ENCODE assay signal across 9 mouse cellular contexts in genomic region chr2:76676401-76677226, GRCm38 (mm10). TPM values are rescaled to one million over a fixed set of nuclear protein-coding genes. Genes with fewer than 3 reads are reported as not detected.
DNase-seq lines count a peak whose midpoint lies in the region; ATAC-seq lines count a peak whose summit lies in the region.
"Had no signal": no experiment of that assay in that cellular context is flagged by ENCODE, and none has a peak within 500 bp of the region (broad histone marks: within the 10 kb centered on the region; RNA-seq: fewer than 3 reads in every experiment).

No protein-coding gene starts in this region.

- no peaks in the 10 kb centered on the region for H3K9me3 ChIP-seq in forebrain, embryonic 13.5 days (replicated peaks)
- H3K9me3 ChIP-seq in liver, embryonic 16.5 days (replicated peaks; ENCODE audit: control insufficient read depth, low read length): no peaks in the 10 kb centered on the region

- peaks cover 8% of the 10 kb centered on the region for H3K36me3 ChIP-seq in forebrain, embryonic 13.5 days (ENCODE audit: poor library complexity, severe bottlenecking)
- no peaks in the 10 kb centered on the region; the same call in 1 of the 2 replicates for H3K36me3 ChIP-seq in liver, embryonic 16.5 days (ENCODE audit: control insufficient read depth, insufficient read depth)

- DNase-seq in cerebellum, adult 9-10 months: peak; percentile 14
- DNase-seq in cerebellum, adult 9-11 months: no peak
- peak; percentile 84 for DNase-seq in 3T3-L1 (ENCODE audit: low read depth, low spot score)
- DNase-seq in right cerebral cortex, postnatal 4 days: no peak
- no peak for DNase-seq in left cerebral cortex, adult 9 months (ENCODE audit: low spot score in 2 of 2)

- peak overlapping the region; percentile 77 for H3K4me2 ChIP-seq in forebrain, embryonic 13.5 days
- H3K4me2 ChIP-seq in liver, embryonic 16.5 days (ENCODE audit: low read depth, low read length): peak overlapping the region; percentile 9; the same call in 1 of the 2 replicates

- WGBS in forebrain, embryonic 13.5 days: 62% methylated on average over 13 of the region's 13 CpGs
- 65% methylated on average over 13 of the region's 13 CpGs for WGBS in liver, embryonic 16.5 days (ENCODE audit: insufficient replicate concordance)

- ATAC-seq in forebrain, embryonic 13.5 days: no peak
- no peak for ATAC-seq in liver, embryonic 16.5 days (ENCODE audit: low read depth)
- ATAC-seq in megakaryocyte-erythroid progenitor cell, adult 5-6 weeks (replicated peaks; ENCODE audit: low FRiP score, low TSS enrichment, poor library complexity, severe bottlenecking): no peak

- H3K4me1 ChIP-seq in forebrain, embryonic 13.5 days: peaks cover 31% of the 10 kb centered on the region
- H3K4me1 ChIP-seq in liver, embryonic 16.5 days (ENCODE audit: control insufficient read depth, low read depth, low read length): peaks cover 25% of the 10 kb centered on the region

- no peaks in the 10 kb centered on the region for H3K27me3 ChIP-seq in forebrain, embryonic 13.5 days
- no peaks in the 10 kb centered on the region for H3K27me3 ChIP-seq in liver, embryonic 16.5 days (ENCODE audit: control insufficient read depth, insufficient read depth, low read depth, low read length)

- H3K4me3 ChIP-seq in forebrain, embryonic 13.5 days: peak overlapping the region; percentile 89
- H3K4me3 ChIP-seq in liver, embryonic 16.5 days (ENCODE audit: low read depth, low read length): peak overlapping the region; percentile 82

- H3K27ac ChIP-seq in forebrain, embryonic 13.5 days: no peak overlapping the region
- H3K27ac ChIP-seq in liver, embryonic 16.5 days (ENCODE audit: low read length): no peak overlapping the region

- H3K9ac ChIP-seq in forebrain, embryonic 13.5 days: peak overlapping the region; percentile 90
- H3K9ac ChIP-seq in liver, embryonic 16.5 days (ENCODE audit: low read depth, low read length): no peak overlapping the region

RNA-seq across cellular contexts. Expression of gene Plekha3, which starts 1.5 kb away (rescaled TPM):
- 4.5 and 6.4 TPM in 2 replicates for polyA plus RNA-seq in forebrain, embryonic 13.5 days (2015; fragmentation: Nextera tagmentation; extraction: Ambion mirVana)
- 0.54 and 0.81 TPM in 2 replicates for polyA plus RNA-seq in liver, embryonic 16.5 days (2015; fragmentation: Nextera tagmentation; extraction: Ambion mirVana)
- 19.8 and 23.7 TPM in 2 replicates for total RNA-seq in megakaryocyte-erythroid progenitor cell, adult 5-6 weeks (2014; fragmentation: Nextera tagmentation)
- total RNA-seq in megakaryocyte-erythroid progenitor cell, adult 5-6 weeks (2017): 20.4 and 21.8 TPM in 2 replicates

RNA-seq across cellular contexts. Expression of gene Fkbp7, which starts 3.7 kb away (rescaled TPM):
- 10.5 and 11.4 TPM in 2 replicates for polyA plus RNA-seq in forebrain, embryonic 13.5 days (2015; fragmentation: Nextera tagmentation; extraction: Ambion mirVana)
- 4.0 and 4.4 TPM in 2 replicates for polyA plus RNA-seq in liver, embryonic 16.5 days (2015; fragmentation: Nextera tagmentation; extraction: Ambion mirVana)
- 6.6 and 6.7 TPM in 2 replicates for total RNA-seq in megakaryocyte-erythroid progenitor cell, adult 5-6 weeks (2014; fragmentation: Nextera tagmentation)
- total RNA-seq in megakaryocyte-erythroid progenitor cell, adult 5-6 weeks (2017): 8.6 and 13.0 TPM in 2 replicates

RNA-seq across cellular contexts. Expression of gene Pjvk, which starts 28.3 kb away (rescaled TPM):
- 0.90 and 1.2 TPM in 2 replicates for polyA plus RNA-seq in forebrain, embryonic 13.5 days (2015; fragmentation: Nextera tagmentation; extraction: Ambion mirVana)
- 0.07 TPM in 1 of 2 replicates, not detected in the other for polyA plus RNA-seq in liver, embryonic 16.5 days (2015; fragmentation: Nextera tagmentation; extraction: Ambion mirVana)
- total RNA-seq in megakaryocyte-erythroid progenitor cell, adult 5-6 weeks (2014; fragmentation: Nextera tagmentation): not detected in 2 replicates
- total RNA-seq in megakaryocyte-erythroid progenitor cell, adult 5-6 weeks (2017): not detected in 2 replicates
- total RNA-seq: hematopoietic stem cell, adult 5-6 weeks had no signal

RNA-seq across cellular contexts. Expression of gene Prkra, which starts 28.8 kb away (rescaled TPM):
- polyA plus RNA-seq in forebrain, embryonic 13.5 days (2015; fragmentation: Nextera tagmentation; extraction: Ambion mirVana): 95.0 and 99.3 TPM in 2 replicates
- 5.7 and 6.9 TPM in 2 replicates for polyA plus RNA-seq in liver, embryonic 16.5 days (2015; fragmentation: Nextera tagmentation; extraction: Ambion mirVana)
- 27.0 and 31.1 TPM in 2 replicates for total RNA-seq in megakaryocyte-erythroid progenitor cell, adult 5-6 weeks (2014; fragmentation: Nextera tagmentation)
- total RNA-seq in megakaryocyte-erythroid progenitor cell, adult 5-6 weeks (2017): 15.2 and 20.2 TPM in 2 replicates

Comparison
In these comparisons a context has a peak if more than half of its experiments do, and no peak if none do; other contexts are left out.
1. DNase-seq: peak in cerebellum, adult 9-10 months (single experiment) and 3T3-L1 (single experiment); none in cerebellum, adult 9-11 months (single experiment), right cerebral cortex, postnatal 4 days (single experiment) and left cerebral cortex, adult 9 months (0 of 2).